Mouse (Mus musculus) right cerebral cortex, adult 2 months (tissue): ENCODE measurements around the gene Tk1.
A peak's percentile ranks its signal among the peaks of the same experiment; 100 is the strongest.
"Not testable (repeated sequence)": the region's sequence is repeated elsewhere in the genome, so short reads cannot be mapped to it uniquely, and the experiment has no call there.

Experiments used
- DNase-seq, 2 experiments: peaks; one replicate each; pipeline ENCODE4 v3.0.0; 2021 to 2022; ENCODE audit warnings: low spot score in 2 of 2

Gene Tk1

DNA sequence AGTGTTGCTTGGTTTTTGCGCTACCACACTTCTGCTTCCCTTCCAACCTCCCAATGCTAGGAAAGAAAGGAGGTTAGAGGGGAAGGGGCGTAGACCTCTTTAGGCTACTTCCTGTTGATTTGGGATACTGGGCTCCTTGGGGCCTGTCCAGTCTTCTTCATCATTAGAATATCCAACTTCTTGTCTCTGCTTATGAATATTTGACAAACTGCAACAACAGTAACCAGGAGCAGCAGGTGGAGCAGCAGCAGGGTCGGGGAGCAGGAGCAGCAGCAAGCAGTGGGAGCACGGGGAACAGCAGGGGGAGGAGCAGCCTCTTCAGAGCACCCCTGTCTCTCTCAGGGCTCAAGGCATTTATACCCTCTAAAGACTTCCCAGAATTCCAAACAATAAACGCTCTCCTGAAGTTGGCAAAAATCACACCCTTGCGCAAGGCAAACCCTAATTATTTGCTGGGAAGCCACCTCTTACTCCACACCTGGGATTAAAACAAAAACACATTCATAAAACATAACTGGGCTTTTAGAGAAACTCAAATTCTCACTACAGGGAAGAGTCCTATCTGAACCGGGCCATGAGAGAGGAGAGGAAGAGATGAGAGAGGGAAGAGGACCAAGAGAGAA, 21.8 kb upstream of the Tk1 start:
- DNase-seq: no peak

- DNase-seq: no peak
Measured at GRCm38 (mm10) chr11:117846640-117847039, 20.7 kb upstream of the Tk1 start.

DNA sequence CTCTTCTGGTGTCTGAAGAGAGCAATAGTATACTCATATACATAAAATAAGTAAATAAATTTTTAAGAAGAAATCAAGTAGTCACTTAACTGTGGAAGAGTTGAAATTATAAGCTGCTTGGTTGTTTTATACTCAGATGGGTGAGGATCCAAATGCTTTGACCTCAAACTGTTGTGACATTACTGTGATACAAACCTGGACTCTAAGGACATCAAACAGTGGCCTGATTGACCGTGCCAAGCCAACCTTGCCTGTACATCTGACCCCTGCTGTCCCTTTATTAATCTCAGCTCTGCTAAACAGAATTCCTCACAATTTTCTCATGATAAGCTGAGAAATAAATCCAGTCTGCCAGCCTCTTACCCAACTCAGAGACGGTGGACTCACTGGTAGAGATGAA, 19.8 kb upstream of the Tk1 start:
- DNase-seq: no peak

DNA sequence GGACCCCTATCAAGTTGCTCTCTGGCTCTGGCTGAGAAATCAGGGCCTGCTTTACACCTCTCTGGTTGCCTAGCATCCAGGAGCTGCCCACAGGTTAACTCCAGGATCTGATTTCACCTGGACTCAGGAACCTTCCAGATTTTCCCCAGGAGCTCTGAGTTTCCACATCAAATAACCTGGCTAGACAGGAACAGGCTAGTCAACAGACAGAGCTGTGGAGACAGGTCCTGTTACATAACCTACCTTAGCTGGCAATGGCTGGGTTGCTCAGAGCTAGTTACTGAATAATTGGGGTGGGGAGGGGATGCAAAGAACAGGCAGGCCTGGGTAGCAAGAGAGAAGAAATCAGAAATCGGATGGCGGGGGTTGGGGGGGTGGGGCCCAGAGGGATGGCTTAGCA, 19.1 kb upstream of the Tk1 start:
- DNase-seq: no peak

DNA sequence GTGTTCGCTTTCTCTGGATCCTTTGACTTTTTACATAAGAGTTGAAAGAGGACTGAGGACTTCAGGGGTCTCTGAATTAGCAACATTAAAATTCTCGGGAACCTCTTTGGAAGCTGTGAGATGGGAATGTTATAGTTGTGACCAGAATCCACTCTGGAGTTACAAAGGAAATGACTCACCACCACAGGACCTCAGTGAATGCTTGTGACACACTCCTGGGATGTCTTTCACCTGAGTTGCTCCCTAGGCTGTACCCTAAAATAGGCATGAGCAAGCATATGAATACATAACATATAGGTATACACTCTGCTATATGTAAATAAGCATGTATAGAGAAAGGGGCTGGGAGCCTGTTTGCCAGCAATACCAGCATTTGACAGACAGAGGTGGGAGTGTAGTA, 17.5 kb upstream of the Tk1 start:
- DNase-seq: no peak

GRCm38 (mm10) chr11:117840910-117841309, 15.0 kb upstream of the Tk1 start:
- DNase-seq: no peak

DNA sequence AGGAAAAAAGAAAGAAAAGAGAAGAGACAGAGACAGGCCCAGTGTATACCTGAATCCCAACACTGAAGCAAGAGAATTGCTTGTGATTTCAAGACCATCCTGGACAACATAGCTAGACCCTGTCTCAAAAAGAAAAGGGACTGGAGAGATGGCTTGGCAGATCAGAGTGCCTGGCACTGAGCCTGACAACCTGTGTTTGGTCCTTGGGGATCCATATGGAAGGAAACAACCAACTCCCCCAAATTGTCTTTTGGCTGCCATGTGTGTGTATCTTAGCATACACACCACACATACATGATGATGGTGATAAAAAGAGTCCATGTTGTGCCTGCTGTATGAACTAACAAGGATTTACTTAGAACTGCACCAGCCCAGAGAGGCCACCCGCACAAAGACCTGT, 13.1 kb upstream of the Tk1 start:
- DNase-seq: no peak

DNA sequence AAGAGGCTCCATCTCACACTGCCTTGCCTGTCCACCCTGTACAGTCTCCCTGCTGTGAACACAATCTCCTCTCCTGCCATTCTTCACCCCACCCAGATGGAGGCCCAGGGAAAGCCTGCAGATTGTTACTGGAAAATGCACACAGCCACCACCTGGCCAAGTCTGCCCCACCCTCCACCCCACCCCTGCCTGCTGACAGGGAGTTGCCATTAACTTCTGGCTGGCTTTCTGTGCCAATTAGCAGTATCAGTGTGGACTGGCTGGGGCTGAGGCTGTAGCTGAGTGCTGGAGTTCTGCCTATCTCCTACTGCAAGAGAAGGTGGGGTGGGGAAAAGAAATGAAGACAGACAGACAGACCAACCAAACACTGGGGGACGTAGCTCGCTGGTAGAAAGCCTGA, 12.7 kb upstream of the Tk1 start:
- no peak for DNase-seq

- peak; percentile 65 to 73 for DNase-seq
Measured at GRCm38 (mm10) chr11:117836306-117836705, 10.4 kb upstream of the Tk1 start.

DNA sequence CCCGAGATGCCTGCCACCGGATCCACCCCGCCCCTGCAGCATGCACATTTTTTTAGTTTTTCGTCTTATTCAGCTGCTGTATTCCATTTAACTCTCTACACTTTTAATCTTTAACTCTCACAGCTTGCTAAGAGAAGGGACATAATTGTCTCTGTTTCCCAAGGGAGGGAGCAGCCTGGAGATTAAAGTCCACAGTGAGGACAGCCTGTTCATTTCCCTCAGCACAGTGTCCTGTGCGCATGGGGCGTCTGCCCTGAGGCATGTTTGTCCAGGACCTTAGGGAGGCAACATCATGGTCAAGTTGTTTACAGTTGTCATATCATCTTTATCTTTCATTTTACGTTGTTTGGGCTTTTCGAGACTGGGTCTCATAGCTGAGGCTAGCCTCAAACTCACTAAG, 8.2 kb upstream of the Tk1 start:
- no peak for DNase-seq

- DNase-seq: not testable (repeated sequence)
Measured at GRCm38 (mm10) chr11:117833509-117833908, 7.6 kb upstream of the Tk1 start.

DNA sequence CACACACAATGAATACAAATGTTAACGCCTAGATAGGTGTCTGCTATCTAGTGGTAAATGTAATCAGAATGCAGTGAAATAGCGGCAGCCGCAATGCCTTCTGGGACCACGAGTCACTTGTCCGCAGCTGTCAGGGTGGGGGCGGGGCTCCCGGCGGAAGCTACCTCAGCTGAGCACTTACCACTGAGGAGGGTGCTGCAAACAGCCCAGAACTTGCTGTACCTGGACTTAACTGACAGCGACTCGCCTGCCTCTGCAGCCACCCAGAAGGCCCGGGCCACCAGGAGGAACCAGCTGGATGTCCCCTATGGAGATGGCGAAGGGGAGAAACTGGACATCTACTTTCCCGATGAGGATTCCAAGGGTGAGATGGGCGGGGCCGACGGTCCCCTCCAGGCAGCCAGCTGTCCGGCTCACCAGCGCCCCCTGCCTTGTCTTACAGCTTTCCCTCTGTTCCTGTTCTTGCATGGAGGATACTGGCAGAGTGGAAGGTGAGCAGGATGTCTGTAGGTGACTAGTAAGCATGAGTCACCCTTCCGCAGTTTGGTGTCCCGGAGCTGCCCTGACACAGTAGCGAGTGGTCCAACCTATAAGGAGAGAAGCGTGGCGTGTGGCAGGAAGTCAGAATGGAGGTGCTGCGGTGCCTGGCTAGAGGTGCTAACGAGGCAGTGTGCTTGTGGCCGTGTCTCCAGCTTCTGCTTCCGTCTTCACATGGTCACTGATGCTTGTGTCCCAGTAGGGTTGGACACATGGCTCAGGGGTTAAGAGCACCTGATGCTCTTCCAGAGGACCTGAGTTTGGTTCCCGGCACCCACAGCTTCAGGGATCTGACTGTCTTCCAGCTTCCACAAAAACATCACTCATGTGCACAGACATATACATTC, 6.4 kb upstream of the Tk1 start:
- DNase-seq: peak; percentile 71 to 80

DNA sequence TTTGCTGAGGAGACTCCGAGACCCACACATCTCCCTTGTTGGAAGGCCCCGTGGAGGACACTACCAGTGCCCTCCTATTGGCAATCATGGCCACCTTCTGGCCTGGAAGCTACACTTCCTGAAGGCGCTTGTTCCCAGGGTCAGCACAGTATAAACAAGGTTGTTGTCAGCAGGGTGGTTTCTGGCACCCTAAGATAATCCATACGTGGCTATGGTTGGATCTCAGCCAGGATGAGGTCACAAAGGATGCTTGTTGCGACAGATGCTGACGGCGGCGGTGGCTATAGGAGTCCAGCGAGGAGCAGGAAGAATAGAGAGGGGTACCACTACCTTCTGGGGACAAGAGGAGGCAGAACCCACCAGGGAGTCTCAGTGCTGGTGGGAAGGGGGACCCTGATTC, 4.5 kb upstream of the Tk1 start:
- DNase-seq: no peak

GRCm38 (mm10) chr11:117829671-117830215, 3.9 kb upstream of the Tk1 start:
- no peak for DNase-seq

DNA sequence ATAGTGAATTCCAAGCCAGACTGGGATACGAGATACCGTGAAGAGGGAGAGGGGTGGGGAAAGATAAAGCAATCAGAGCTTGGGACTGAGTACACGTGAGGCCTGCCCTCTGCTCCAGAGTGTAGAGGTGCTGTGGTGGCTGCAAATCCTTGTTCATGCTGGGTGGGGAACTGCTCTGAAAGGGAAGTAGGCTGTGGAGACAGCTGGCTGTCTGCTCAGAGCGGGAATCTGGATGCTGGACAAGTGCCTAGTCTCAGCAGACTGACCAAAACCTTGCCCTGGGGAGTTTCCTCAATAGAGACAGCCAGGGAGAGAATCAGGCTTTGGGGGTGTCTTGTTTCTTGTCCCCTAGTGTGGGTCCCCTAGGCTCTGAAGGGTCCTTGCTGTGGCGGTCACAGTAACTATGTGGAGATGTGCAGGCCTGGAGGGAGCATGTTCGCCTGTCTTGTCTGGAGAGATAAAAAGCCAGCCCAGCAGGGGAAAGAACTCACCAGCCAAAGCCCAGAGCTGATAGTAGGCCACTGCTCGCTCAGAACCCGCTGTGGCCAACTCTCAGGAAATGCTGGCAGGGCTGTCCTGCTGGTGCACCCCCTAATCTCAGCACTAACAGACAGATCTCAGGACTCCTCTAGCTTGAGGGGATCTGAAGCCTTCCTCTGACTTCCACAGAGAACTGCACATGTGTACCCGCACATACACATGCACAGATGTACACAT, 3.2 kb upstream of the Tk1 start:
- no peak for DNase-seq

GRCm38 (mm10) chr11:117828149-117828887, 2.4 kb upstream of the Tk1 start:
- DNase-seq: no peak

DNA sequence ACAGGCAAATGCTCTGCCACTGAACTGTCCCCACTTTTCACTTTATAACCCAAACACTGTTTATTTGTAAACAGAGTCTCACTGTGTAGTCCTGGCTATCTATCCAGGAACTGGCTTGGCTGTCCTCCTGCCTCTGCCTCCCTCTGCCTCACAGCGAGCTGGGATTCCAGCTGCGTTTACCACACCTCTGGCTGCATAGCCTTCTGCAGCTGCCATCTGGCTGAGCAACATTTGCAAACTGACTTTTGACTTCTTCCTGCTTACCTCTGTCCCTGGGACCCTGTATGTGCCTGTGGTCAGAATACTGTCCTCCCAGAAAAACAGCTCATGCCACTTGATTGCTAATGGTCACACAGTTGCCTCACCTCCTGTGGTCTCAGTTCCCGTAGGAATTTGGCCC, 1.5 kb upstream of the Tk1 start:
- DNase-seq: no peak

- no peak for DNase-seq
Measured at GRCm38 (mm10) chr11:117826916-117827315, 1.0 kb upstream of the Tk1 start.

GRCm38 (mm10) chr11:117826164-117826563, 272 bp upstream of the Tk1 start:
- DNase-seq: no peak

DNA sequence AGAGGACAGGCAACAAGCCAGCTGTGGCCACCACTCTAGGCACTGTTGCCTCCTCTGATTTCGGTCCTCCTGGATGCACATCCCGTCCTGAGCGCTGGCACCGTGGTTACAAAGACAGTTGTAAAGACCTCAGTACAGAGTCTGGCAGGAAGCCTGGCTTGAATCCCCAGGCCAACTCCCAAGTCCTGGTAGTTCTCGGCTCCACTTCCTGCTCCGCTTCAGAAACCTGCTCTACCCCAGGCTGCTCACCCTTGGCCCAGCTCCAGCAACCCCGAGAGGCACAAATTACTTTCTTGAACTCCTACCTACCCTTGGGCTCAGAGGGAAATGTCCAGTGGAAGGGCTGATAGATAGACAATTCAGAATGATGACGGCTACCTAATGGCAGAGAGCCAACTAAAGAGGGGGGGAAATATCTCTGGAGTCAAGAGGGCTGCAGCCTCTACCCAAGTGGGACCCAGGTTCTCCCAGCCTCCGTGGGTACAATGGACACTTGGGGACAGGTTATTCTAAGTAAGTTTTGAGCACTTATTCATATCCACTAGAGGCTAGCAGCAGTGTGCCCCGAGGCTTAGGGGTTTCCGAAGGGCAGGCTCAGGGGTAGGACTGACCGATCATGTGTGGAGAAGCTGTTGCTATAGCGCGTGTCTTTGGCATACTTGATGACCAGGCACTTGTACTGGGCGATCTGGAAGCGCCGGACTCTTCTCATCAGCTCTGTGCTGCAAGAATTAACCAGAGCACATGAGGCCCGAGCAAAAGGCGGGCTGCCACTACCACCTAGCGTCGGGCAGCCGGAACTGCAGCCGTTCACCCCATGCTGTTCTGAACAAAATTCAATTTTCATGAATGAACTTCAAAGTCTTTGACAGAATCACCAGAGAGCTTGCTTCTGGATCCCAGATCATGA, 1.6 kb downstream of the Tk1 start:
- peak; percentile 86 for DNase-seq

DNA sequence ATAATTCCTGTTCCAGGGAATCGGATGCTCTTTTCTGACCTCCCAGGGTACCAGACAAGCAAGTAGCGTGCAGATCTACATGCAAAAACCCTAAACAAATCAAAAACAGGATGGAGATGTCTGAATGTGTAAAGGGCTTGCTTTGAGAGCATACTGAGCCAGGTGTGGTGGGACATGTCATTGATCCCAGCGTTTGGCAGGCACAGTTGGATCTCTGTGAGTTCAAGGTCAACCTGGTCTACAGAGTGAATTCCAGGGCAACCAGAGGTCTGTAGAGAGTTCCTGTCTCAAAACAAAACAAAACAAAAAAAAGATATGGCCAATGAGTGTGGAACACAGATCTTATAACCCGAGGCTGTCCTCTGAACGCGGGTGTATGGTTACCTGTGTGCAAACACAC, 2.5 kb downstream of the Tk1 start:
- no peak for DNase-seq
